Mouse (Mus musculus) C2C12 (cell line): ENCODE measurements around the gene Hddc3. TPM values are rescaled to one million over a fixed set of nuclear protein-coding genes. Genes with fewer than 3 reads are reported as not detected.

Source experiments
- H3K27me3 ChIP-seq: one replicate; pipeline ENCODE4 v1.6.1; 2011; ENCODE audit not compliant: control insufficient read depth, insufficient read depth, insufficient read length
- H3K36me3 ChIP-seq: one replicate; pipeline ENCODE4 v1.6.1; 2011; ENCODE audit not compliant: control insufficient read depth, insufficient read depth
- H3K4me3 ChIP-seq: one replicate; pipeline ENCODE4 v1.5.1; 2011; ENCODE audit warnings: mild to moderate bottlenecking, control low read depth; ENCODE audit not compliant: poor library complexity, insufficient read depth, severe bottlenecking
- H3K79me2 ChIP-seq: one replicate; pipeline ENCODE4 v1.6.1; 2011; ENCODE audit not compliant: control insufficient read depth, insufficient read depth
- H3K79me3 ChIP-seq: one replicate; pipeline ENCODE4 v1.6.1; 2011; ENCODE audit warnings: low read depth, control low read depth
- H3ac ChIP-seq: one replicate; pipeline ENCODE3; 2011; ENCODE audit warnings: low read depth; ENCODE audit not compliant: control insufficient read depth, insufficient read length
- CEBPB ChIP-seq: IDR thresholded peaks from one replicate; pipeline ENCODE4 v1.6.1; 2011; ENCODE audit warnings: low read depth, mild to moderate bottlenecking, control low read depth, moderate library complexity
- CTCF ChIP-seq: IDR thresholded peaks from one replicate; pipeline ENCODE4 v1.5.1; 2011; ENCODE audit not compliant: control insufficient read depth, insufficient read depth, insufficient read length
- FOSL1 ChIP-seq: IDR thresholded peaks from one replicate; pipeline ENCODE4 v1.8.0; 2011; ENCODE audit warnings: mild to moderate bottlenecking, low read length; ENCODE audit not compliant: poor library complexity, insufficient read depth, severe bottlenecking
- MAX ChIP-seq: IDR thresholded peaks from one replicate; pipeline ENCODE4 v1.6.1; 2011; ENCODE audit warnings: mild to moderate bottlenecking, control low read depth
- MYOD1 ChIP-seq: IDR thresholded peaks from one replicate; pipeline ENCODE4 v1.6.1; 2011; ENCODE audit warnings: low read depth; ENCODE audit not compliant: control insufficient read depth, insufficient read length
- MYOG ChIP-seq: IDR thresholded peaks from one replicate; pipeline ENCODE4 v1.6.1; 2011; ENCODE audit not compliant: control insufficient read depth, insufficient read length; ENCODE audit errors: extremely low read depth
- USF1 ChIP-seq: IDR thresholded peaks from one replicate; pipeline ENCODE4 v1.6.1; 2011; ENCODE audit warnings: low read depth, mild to moderate bottlenecking, control low read depth, moderate library complexity
- polyA plus RNA-seq: library from polyadenylated mRNA; unstranded; fragments of >200 nt; fragmentation: generic; extraction: Trizol; gene quantifications from one replicate; pipeline ENCODE4 v1.2.1, GENCODE M21; 2012; ENCODE audit warnings: missing spikeins

Hddc3 gene
- polyA plus RNA-seq, 1 experiment = 55.9 TPM

DNA sequence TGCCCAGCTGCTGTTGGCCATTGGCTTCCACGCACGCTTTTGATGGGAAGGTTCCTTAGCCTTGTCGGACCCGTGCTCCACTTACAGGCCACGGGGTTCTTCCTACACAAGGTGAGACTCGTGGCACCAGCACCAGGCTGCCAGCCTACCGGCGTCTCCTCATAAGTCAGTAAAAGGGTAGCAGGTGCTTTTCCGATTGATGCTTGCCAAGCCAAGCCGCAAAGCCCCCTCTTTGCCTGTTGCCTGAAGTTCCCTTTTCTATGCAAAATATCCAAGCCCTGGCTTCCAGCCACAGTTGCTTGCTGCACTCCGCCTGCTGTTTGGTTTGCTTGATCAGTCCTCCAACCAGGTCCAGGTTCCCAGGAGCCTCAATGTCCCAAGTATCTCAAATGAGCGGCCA is 30.9 kb downstream of the Hddc3 start:
- Histone ChIP-seq H3K27me3 (no peaks in the 10 kb centered on the region), H3ac (no peak overlapping the region), H3K79me3 (no peaks in the 10 kb centered on the region), H3K36me3 (peaks cover 2% of the 10 kb centered on the region), H3K79me2 (no peaks in the 10 kb centered on the region), H3K4me3 (no peak overlapping the region)
- no peak for TF ChIP-seq FOSL1
- TF ChIP-seq CEBPB = no peak
- no peak for TF ChIP-seq CTCF
- TF ChIP-seq USF1 = no peak
- no peak for TF ChIP-seq MYOG
- TF ChIP-seq MAX = no peak
- TF ChIP-seq MYOD1 = no peak

DNA sequence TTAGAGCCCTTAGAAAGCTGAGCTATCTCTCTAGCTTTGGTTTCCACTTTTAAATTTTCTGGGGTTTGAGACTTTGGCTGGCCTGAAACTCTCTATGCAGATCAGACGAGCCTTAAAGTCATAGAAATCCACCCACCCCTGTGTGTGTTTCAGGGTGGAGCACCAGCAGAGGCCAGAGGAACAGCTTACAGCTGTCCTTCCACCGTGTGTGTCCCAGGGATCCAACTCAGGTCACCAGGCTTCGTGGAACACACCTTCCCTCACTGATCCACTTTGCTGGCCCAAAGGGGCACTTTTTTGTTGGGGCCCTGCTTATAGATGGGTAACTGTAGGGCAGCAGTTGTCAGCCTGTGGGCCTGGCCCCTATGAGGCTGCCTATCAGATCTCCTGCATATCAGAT is 31.4 kb downstream of the Hddc3 start:
- no peaks in the 10 kb centered on the region for H3K27me3 ChIP-seq
- H3ac ChIP-seq = no peak overlapping the region
- H3K79me2 ChIP-seq = no peaks in the 10 kb centered on the region
- TF ChIP-seq MYOD1 (no peak), MYOG (no peak), USF1 (no peak), CTCF (no peak), MAX (no peak), FOSL1 (no peak), CEBPB (no peak)
- H3K4me3 ChIP-seq = no peak overlapping the region
- H3K36me3 ChIP-seq = peaks cover 4% of the 10 kb centered on the region
- H3K79me3 ChIP-seq = no peaks in the 10 kb centered on the region

DNA sequence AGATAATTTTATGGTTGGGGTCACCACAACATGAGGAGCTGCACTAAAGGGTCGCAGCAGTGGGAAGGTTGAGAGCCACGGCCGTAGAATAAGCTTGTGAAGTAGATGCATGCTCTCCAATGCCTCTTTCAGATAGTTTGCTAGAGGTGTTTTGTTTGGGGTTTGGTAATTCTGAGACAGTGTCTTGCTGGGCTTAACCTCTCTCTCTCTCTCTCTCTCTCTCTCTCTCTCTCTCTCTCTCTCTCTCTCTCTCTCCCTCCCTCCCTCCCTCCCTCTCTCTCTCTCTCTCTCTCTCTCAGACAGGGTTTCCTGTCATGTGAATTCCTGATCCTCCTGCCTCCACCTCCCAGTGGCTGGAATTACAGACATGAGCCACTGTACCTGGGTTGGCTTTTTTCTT is 31.8 kb downstream of the Hddc3 start:
- TF ChIP-seq MAX (no peak), FOSL1 (no peak), MYOG (no peak), MYOD1 (no peak), USF1 (no peak)
- Histone ChIP-seq H3K4me3 (no peak overlapping the region), H3K27me3 (no peaks in the 10 kb centered on the region), H3K36me3 (peaks cover 4% of the 10 kb centered on the region), H3ac (no peak overlapping the region), H3K79me2 (no peaks in the 10 kb centered on the region), H3K79me3 (no peaks in the 10 kb centered on the region)

DNA sequence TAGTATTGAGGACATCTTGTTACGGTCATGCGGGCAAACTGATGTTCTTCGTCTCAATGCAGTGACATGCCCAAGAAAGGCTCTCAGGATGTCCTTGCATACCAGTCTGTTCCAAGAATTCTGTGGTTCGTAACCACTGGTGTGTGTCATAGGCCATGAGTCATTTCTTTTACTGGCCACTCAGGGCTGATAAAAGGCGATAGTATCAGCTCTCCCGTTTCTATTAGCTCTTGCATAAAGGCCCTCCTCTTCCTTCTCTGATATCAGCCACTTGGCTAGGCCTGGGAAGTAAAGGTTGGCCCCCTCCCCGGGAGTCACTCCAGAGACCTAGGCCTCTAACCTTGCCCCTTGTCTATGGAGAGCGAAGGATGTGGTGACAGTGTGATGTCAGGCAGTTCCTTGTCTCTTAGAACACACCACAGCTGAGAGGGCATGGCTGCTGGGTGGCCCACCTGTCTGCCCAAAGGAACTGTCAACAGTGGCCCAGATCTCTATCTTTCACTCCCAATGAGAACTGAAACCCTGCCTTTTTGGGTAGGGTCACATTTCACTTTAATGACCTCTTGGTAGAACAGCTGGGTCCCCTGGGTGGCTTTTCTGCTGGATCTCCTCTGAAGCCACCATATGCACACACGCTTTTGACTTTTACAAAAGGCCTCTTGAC is 32.6 kb downstream of the Hddc3 start:
- H3ac ChIP-seq = no peak overlapping the region
- no peaks in the 10 kb centered on the region for H3K27me3 ChIP-seq
- H3K79me2 ChIP-seq = no peaks in the 10 kb centered on the region
- TF ChIP-seq MAX = no peak
- peak; percentile 89 for TF ChIP-seq MYOD1
- peak; percentile 90 for TF ChIP-seq FOSL1
- TF ChIP-seq CEBPB = no peak
- peaks cover 4% of the 10 kb centered on the region for H3K36me3 ChIP-seq
- no peaks in the 10 kb centered on the region for H3K79me3 ChIP-seq
- no peak overlapping the region for H3K4me3 ChIP-seq

DNA sequence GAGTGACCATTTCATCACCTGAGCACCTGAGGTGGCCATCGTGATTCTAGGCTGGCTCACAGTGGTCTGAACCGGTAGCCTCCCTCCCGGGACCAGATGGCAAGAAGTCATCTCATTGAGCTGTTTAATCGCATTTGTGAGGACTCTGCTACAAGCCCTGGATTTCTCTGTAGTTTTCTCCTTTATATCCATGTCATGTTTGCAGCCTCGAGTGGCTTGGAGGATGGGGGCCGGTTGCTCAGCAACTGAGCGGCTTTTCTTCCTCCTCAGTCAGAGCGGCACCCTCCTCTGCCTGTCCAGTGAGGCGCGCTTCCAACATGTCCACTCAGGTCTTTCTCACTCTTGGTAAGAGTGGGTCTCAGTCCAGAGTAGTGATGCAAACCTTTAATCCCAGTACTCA is 33.3 kb downstream of the Hddc3 start:
- H3K79me3 ChIP-seq = no peaks in the 10 kb centered on the region
- H3K27me3 ChIP-seq = no peaks in the 10 kb centered on the region
- H3ac ChIP-seq = no peak overlapping the region
- H3K4me3 ChIP-seq = no peak overlapping the region
- TF ChIP-seq MYOD1 (no peak), MAX (no peak), FOSL1 (no peak), CTCF (no peak)
- H3K79me2 ChIP-seq = no peaks in the 10 kb centered on the region
- H3K36me3 ChIP-seq = peaks cover 4% of the 10 kb centered on the region

DNA sequence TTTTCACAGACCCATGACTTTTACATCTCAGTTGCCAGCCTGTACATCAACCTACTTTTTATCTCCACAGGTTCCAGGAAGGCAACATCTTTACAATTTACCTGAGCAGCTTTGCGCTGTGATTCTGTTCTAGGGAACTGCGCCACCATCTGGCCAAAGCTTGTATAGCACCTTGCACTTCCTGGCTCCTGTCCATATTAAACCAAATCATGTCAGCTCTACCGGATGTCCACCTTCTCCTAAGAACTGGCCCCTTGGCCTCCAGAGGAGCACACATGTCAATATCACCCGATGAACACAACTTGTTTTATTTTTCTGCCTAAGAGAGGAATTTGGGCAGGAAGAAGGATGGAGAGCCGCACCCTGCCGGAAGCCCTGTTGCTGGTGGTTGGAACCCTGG is 34.6 kb downstream of the Hddc3 start:
- no peak for TF ChIP-seq USF1
- peak; percentile 63 for TF ChIP-seq CTCF
- H3K79me3 ChIP-seq = no peaks in the 10 kb centered on the region
- H3ac ChIP-seq = no peak overlapping the region
- peaks cover 4% of the 10 kb centered on the region for H3K36me3 ChIP-seq
- H3K4me3 ChIP-seq = no peak overlapping the region
- H3K27me3 ChIP-seq = no peaks in the 10 kb centered on the region
- H3K79me2 ChIP-seq = no peaks in the 10 kb centered on the region
